Mouse (Mus musculus) kidney, adult 2 months (tissue): ENCODE measurements around the gene Slc27a2.

Experiments
- CTCF ChIP-seq: fragments of 200-500 bp; conservative IDR thresholded peaks from 2 replicates; pipeline ENCODE4 v1.5.1; 2011; ENCODE audit warnings: low read depth, mild to moderate bottlenecking, control low read depth, low read length, moderate library complexity, mixed read lengths; ENCODE audit not compliant: insufficient read depth, insufficient read length
- POLR2A ChIP-seq: fragments of 200-500 bp; IDR thresholded peaks from one replicate; pipeline ENCODE4 v1.6.1; 2011; ENCODE audit warnings: low read depth, low read length, control low read depth

DNA sequence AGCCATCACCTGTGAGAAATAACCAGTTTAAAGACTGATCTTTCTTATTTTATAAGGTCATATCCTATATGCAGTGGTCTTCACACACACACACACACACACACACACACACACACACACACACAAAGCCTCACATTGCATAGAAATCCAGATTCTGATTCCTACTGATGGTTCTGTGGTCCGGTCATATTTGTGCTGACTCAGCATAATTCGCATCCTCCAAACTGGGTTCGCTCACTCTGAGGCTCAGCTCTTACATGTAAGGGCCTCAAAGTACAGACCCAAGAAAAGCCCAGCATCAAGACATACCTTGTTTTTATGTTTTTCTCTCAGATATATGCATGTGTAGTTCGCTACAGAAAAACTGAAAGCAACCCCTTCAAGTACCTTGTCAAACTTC, 39.1 kb downstream of the Slc27a2 start:
- no peak for TF ChIP-seq POLR2A
- no peak for TF ChIP-seq CTCF
